Mouse (Mus musculus): ENCODE data around the gene Mdk.

DNA sequence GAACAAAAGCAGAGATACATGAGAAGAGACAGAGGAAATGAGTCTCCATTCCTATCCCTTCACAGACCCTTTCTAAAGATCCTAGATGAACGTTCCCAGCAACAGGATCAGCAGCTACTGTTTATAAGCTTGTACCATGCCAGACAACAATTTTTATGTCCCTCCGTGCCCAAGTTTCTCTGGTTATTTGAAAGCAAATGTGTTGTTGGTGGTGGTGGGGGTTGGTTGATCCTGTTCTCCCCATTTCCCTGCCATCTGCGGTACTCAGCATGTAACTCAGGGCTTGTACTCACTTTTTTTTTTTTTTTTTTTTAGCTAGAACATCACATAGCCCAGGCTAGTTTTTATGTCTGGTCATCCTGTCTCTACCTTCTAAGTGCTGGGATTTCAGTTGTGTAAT is 33.0 kb downstream of the Mdk start:
- TF ChIP-seq POLR2A (IDR thresholded peaks at IDR 0.05; ENCODE audit: extremely low read depth, insufficient read depth, low read length): no peak
- no peak for TF ChIP-seq CTCF (IDR thresholded peaks at IDR 0.05; ENCODE audit: low read depth, low read length)
